Mouse (Mus musculus) C2C12 (cell line): ENCODE results near the gene Fut11. TPM values are rescaled to one million over a fixed set of nuclear protein-coding genes. Genes with fewer than 3 reads are reported as not detected.

Experiments used
- H3K27me3 ChIP-seq: one replicate; pipeline ENCODE4 v1.6.1; 2011; ENCODE audit not compliant: control insufficient read depth, insufficient read depth, insufficient read length
- H3K36me3 ChIP-seq: one replicate; pipeline ENCODE4 v1.6.1; 2011; ENCODE audit not compliant: control insufficient read depth, insufficient read depth
- H3K4me3 ChIP-seq: one replicate; pipeline ENCODE4 v1.5.1; 2011; ENCODE audit warnings: mild to moderate bottlenecking, control low read depth; ENCODE audit not compliant: poor library complexity, insufficient read depth, severe bottlenecking
- H3K79me2 ChIP-seq: one replicate; pipeline ENCODE4 v1.6.1; 2011; ENCODE audit not compliant: control insufficient read depth, insufficient read depth
- H3K79me3 ChIP-seq: one replicate; pipeline ENCODE4 v1.6.1; 2011; ENCODE audit warnings: low read depth, control low read depth
- H3ac ChIP-seq: one replicate; pipeline ENCODE3; 2011; ENCODE audit warnings: low read depth; ENCODE audit not compliant: control insufficient read depth, insufficient read length
- CEBPB ChIP-seq: IDR thresholded peaks from one replicate; pipeline ENCODE4 v1.6.1; 2011; ENCODE audit warnings: low read depth, mild to moderate bottlenecking, control low read depth, moderate library complexity
- CTCF ChIP-seq: IDR thresholded peaks from one replicate; pipeline ENCODE4 v1.5.1; 2011; ENCODE audit not compliant: control insufficient read depth, insufficient read depth, insufficient read length
- FOSL1 ChIP-seq: IDR thresholded peaks from one replicate; pipeline ENCODE4 v1.8.0; 2011; ENCODE audit warnings: mild to moderate bottlenecking, low read length; ENCODE audit not compliant: poor library complexity, insufficient read depth, severe bottlenecking
- MAX ChIP-seq: IDR thresholded peaks from one replicate; pipeline ENCODE4 v1.6.1; 2011; ENCODE audit warnings: mild to moderate bottlenecking, control low read depth
- MYOD1 ChIP-seq: IDR thresholded peaks from one replicate; pipeline ENCODE4 v1.6.1; 2011; ENCODE audit warnings: low read depth; ENCODE audit not compliant: control insufficient read depth, insufficient read length
- MYOG ChIP-seq: IDR thresholded peaks from one replicate; pipeline ENCODE4 v1.6.1; 2011; ENCODE audit not compliant: control insufficient read depth, insufficient read length; ENCODE audit errors: extremely low read depth
- USF1 ChIP-seq: IDR thresholded peaks from one replicate; pipeline ENCODE4 v1.6.1; 2011; ENCODE audit warnings: low read depth, mild to moderate bottlenecking, control low read depth, moderate library complexity
- polyA plus RNA-seq: library from polyadenylated mRNA; unstranded; fragments of >200 nt; fragmentation: generic; extraction: Trizol; gene quantifications from one replicate; pipeline ENCODE4 v1.2.1, GENCODE M21; 2012; ENCODE audit warnings: missing spikeins

The Fut11 gene
- polyA plus RNA-seq, 1 experiment: 6.3 TPM

DNA sequence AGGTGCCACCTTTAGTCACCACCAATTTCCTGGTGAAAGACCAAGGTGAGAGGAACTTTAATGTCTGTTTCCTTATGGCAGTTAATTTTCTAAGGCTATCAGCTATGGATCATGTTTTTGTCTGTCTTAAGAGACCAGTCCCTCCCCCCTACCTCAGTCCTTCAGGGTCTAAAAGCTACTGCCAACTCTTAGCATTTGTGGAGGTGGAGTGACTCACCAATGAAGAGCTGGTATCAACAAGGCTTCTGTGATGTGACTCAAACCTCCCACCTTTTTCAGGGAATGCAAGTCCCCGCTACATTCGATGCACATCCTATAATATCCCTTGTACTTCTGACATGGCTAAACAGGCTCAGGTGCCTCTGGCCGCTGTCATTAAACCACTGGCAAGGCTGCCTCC is 8.2 kb upstream of the Fut11 start:
- Histone ChIP-seq H3K4me3 (no peak overlapping the region), H3ac (no peak overlapping the region), H3K27me3 (no peaks in the 10 kb centered on the region), H3K79me2 (no peaks in the 10 kb centered on the region), H3K79me3 (no peaks in the 10 kb centered on the region), H3K36me3 (peaks cover 98% of the 10 kb centered on the region)
- TF ChIP-seq CEBPB (no peak), FOSL1 (no peak), MYOD1 (no peak), CTCF (no peak), USF1 (no peak), MAX (no peak), MYOG (no peak)

DNA sequence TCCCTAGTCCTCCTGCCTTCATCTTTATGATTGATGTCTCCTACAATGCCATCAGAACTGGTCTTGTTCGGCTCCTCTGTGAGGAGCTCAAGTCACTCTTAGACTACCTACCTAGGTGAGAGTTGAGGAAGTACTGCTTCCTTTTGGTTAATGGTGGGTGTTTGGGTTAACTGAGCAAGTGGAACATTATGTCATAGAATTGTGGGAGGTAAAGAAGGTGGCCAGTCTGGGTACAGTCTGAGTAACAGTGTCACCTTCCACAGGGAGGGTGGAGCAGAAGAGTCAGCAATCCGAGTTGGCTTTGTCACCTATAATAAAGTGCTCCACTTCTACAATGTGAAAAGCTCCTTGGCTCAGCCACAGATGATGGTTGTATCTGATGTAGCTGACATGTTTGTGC is 5.8 kb upstream of the Fut11 start:
- Histone ChIP-seq H3K4me3 (no peak overlapping the region), H3K27me3 (no peaks in the 10 kb centered on the region), H3ac (no peak overlapping the region), H3K36me3 (peaks cover 97% of the 10 kb centered on the region), H3K79me2 (no peaks in the 10 kb centered on the region), H3K79me3 (no peaks in the 10 kb centered on the region)
- no peak for TF ChIP-seq MYOG
- no peak for TF ChIP-seq FOSL1
- no peak for TF ChIP-seq CEBPB
- TF ChIP-seq CTCF: no peak
- TF ChIP-seq MYOD1: no peak
- no peak for TF ChIP-seq USF1
- TF ChIP-seq MAX: no peak

DNA sequence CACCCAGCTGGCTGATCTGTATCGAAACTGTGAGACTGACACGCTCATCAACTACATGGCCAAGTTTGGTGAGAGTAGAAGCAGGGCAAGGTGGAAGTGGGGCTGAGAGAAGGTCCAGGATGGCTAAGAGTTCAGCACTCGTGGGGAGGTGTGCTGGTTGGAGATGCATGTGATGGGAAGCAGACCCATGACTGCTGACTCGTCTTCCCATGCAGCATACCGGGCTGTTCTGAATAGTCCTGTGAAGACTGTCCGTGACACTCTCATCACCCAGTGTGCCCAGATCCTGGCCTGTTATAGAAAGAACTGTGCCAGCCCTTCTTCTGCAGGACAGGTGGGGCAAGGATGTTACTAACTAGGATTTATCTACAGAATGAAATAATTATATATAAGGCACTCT is 3.0 kb upstream of the Fut11 start:
- TF ChIP-seq MYOD1: no peak
- no peak for TF ChIP-seq FOSL1
- TF ChIP-seq CEBPB: no peak
- TF ChIP-seq MYOG: no peak
- TF ChIP-seq MAX: no peak
- no peak for TF ChIP-seq CTCF
- TF ChIP-seq USF1: no peak
- no peak overlapping the region for H3ac ChIP-seq
- peaks cover 82% of the 10 kb centered on the region for H3K36me3 ChIP-seq
- peaks cover 11% of the 10 kb centered on the region for H3K79me3 ChIP-seq
- H3K79me2 ChIP-seq: peaks cover 12% of the 10 kb centered on the region
- no peaks in the 10 kb centered on the region for H3K27me3 ChIP-seq
- no peak overlapping the region for H3K4me3 ChIP-seq

DNA sequence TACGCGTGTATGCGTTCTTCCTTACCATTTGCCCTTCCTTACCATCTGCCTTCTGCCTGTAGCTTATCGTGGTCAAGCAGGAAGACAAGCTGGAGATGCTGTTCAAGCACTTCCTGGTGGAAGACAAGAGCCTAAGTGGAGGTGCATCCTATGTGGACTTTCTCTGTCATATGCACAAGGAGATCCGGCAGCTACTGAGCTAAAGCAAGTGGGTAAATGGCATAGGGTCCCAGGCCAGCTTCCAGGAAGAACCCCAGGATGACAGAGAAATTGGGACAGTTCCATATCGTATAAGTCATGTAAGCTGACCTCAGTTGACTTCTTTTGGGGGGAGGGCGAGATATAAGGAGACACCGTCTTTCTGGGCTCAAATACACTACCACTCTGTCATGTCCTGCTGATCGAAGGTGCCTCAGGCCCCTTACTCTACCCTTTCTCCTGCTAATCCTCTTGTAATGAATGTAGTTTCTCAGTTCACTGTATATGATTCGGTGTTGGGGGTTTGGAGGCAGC is 1.1 kb upstream of the Fut11 start:
- Histone ChIP-seq H3K4me3 (no peak overlapping the region), H3ac (no peak overlapping the region), H3K79me2 (peaks cover 31% of the 10 kb centered on the region), H3K79me3 (peaks cover 20% of the 10 kb centered on the region), H3K27me3 (no peaks in the 10 kb centered on the region), H3K36me3 (peaks cover 63% of the 10 kb centered on the region)
- TF ChIP-seq CTCF (no peak), MAX (no peak), MYOD1 (no peak), CEBPB (no peak), FOSL1 (no peak), USF1 (no peak), MYOG (no peak)

DNA sequence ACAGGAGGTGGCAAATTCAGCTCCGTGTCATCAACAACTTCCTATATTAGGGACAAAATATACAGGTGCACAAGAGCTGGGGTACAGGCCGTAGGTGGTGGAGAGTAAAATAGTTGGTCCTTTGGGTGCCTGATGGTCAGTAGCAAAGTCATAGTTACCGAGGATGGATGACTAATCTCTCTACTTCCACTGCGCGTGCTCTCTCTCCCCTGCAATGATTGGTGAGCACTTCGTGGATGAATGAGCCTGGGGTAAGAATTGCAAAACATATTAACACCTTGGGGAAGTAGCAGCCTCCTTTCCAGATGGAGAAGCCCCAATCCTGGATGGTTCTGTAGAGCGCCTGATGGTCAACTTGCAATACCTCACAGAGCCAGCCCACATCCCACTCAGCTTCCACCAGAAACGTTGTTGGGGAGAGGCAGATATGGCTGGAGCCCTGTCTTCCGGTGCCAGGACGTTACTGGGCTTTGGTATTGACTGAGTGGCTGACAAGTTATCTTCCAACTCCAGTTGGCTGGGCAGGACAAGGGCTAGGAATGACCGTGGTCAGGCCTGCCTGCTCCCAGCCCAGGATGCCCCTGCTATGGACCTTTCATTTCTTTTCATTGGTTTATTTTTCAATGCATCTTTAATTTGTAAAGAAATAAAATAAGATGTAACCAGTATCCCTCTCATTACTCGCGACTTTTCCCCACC is 434 bp upstream of the Fut11 start:
- no peaks in the 10 kb centered on the region for H3K27me3 ChIP-seq
- TF ChIP-seq USF1 (no peak), CEBPB (no peak), FOSL1 (no peak), MYOD1 (no peak), MAX (no peak), CTCF (no peak), MYOG (no peak)
- peak overlapping the region; percentile 56 for H3K4me3 ChIP-seq
- H3K79me2 ChIP-seq: peaks cover 38% of the 10 kb centered on the region
- peaks cover 27% of the 10 kb centered on the region for H3K79me3 ChIP-seq
- peak overlapping the region; percentile 16 for H3ac ChIP-seq
- H3K36me3 ChIP-seq: peaks cover 62% of the 10 kb centered on the region
